Mouse (Mus musculus): ENCODE measurements around the gene Nagpa.

DNA sequence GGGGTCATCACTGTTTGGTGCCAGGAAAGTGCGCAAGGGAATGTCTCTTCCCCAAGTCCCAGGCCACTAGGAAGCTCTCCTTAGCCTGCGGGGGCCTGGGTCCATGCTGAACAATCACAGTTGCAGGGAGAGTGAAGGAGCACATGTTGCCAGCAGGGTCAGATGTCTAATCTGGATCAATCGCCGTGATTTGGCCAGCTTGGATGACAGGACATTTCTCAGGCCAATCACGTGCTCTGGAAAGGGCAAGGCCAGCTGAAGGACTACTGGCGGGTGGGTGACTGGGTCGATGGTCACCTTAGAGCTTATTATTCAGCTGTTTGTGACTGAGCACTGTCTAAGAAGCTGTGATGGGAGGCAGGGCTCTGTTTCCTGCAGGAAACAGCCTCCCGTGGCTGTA lies 19.7 kb downstream of the Nagpa start:
- no peak for TF ChIP-seq CTCF (IDR thresholded peaks at IDR 0.05)
- no peak for TF ChIP-seq EP300 (IDR thresholded peaks at IDR 0.05)

Measured in lung, postnatal 0 days (tissue).